Mouse (Mus musculus): Measurements from ENCODE around the gene Ywhag.
A peak's percentile ranks its signal among the peaks of the same experiment; 100 is the strongest.

Gene Ywhag

GRCm38 (mm10) chr5:135913201-135913600 is 21.2 kb downstream of the Ywhag start:
- ATAC-seq (ENCODE audit: low TSS enrichment), result no peak

GRCm38 (mm10) chr5:135911633-135912220 is 22.7 kb downstream of the Ywhag start:
- ATAC-seq (ENCODE audit: low TSS enrichment), result no peak

GRCm38 (mm10) chr5:135910813-135911212 is 23.6 kb downstream of the Ywhag start:
- ATAC-seq (ENCODE audit: low TSS enrichment), result no peak

- ATAC-seq (ENCODE audit: low TSS enrichment), result no peak
These were observed 24.8 kb downstream of the Ywhag start for GRCm38 (mm10) chr5:135909646-135910045.

- ATAC-seq (ENCODE audit: low TSS enrichment), result no peak
These were observed 25.4 kb downstream of the Ywhag start for GRCm38 (mm10) chr5:135908989-135909388.

GRCm38 (mm10) chr5:135908185-135908584 is 26.2 kb downstream of the Ywhag start:
- peak; percentile 11; the same call in 1 of the 2 replicates for ATAC-seq (ENCODE audit: low TSS enrichment)

GRCm38 (mm10) chr5:135907256-135907655 is 27.2 kb downstream of the Ywhag start:
- ATAC-seq (ENCODE audit: low TSS enrichment), result no peak

GRCm38 (mm10) chr5:135906846-135907245 is 27.6 kb downstream of the Ywhag start:
- no peak for ATAC-seq (ENCODE audit: low TSS enrichment)

- no peak for ATAC-seq (ENCODE audit: low TSS enrichment)
These were observed 28.8 kb downstream of the Ywhag start for GRCm38 (mm10) chr5:135905320-135906225.

- peak; percentile 15 for ATAC-seq (ENCODE audit: low TSS enrichment)
These were observed 30.2 kb downstream of the Ywhag start for GRCm38 (mm10) chr5:135904259-135904658.

GRCm38 (mm10) chr5:135903551-135904151 is 30.8 kb downstream of the Ywhag start:
- ATAC-seq (ENCODE audit: low TSS enrichment), result peak; percentile 89

- no peak for ATAC-seq (ENCODE audit: low TSS enrichment)
These were observed 31.4 kb downstream of the Ywhag start for GRCm38 (mm10) chr5:135903058-135903457.

GRCm38 (mm10) chr5:135901354-135902095 is 32.9 kb downstream of the Ywhag start:
- no peak for ATAC-seq (ENCODE audit: low TSS enrichment)

- ATAC-seq (ENCODE audit: low TSS enrichment), result no peak
These were observed 33.7 kb downstream of the Ywhag start for GRCm38 (mm10) chr5:135900701-135901100.

GRCm38 (mm10) chr5:135899833-135900232 is 34.6 kb downstream of the Ywhag start:
- no peak for ATAC-seq (ENCODE audit: low TSS enrichment)

GRCm38 (mm10) chr5:135898995-135899394 is 35.4 kb downstream of the Ywhag start:
- ATAC-seq (ENCODE audit: low TSS enrichment), result no peak

GRCm38 (mm10) chr5:135898028-135898427 is 36.4 kb downstream of the Ywhag start:
- no peak for ATAC-seq (ENCODE audit: low TSS enrichment)

GRCm38 (mm10) chr5:135894958-135895357 is 39.5 kb downstream of the Ywhag start:
- ATAC-seq (ENCODE audit: low TSS enrichment), result no peak

GRCm38 (mm10) chr5:135892589-135893351 is 41.6 kb downstream of the Ywhag start:
- ATAC-seq (ENCODE audit: low TSS enrichment), result no peak

GRCm38 (mm10) chr5:135890920-135891319 is 43.5 kb downstream of the Ywhag start:
- ATAC-seq (ENCODE audit: low TSS enrichment), result no peak

GRCm38 (mm10) chr5:135890323-135890722 is 44.1 kb downstream of the Ywhag start:
- no peak for ATAC-seq (ENCODE audit: low TSS enrichment)
